14 mouse cellular contexts compared by ENCODE assay signal in genomic region chr9:111086137-111086536, GRCm38 (mm10).
"Had no signal": no experiment of that assay in that cellular context is flagged by ENCODE, and none has a peak within 500 bp of the region (broad histone marks: within the 10 kb centered on the region; RNA-seq: fewer than 3 reads in every experiment).

No protein-coding gene starts in this region.

- H3K9me3 ChIP-seq: kidney, embryonic 15.5 days; limb, embryonic 13.5 days; liver, embryonic 15.5 days; midbrain, embryonic 15.5 days; stomach, embryonic 15.5 days had no signal

- H3K36me3 ChIP-seq: kidney, embryonic 15.5 days; limb, embryonic 13.5 days; liver, embryonic 15.5 days; midbrain, embryonic 15.5 days; stomach, embryonic 15.5 days had no signal

- H3K4me3 ChIP-seq: kidney, embryonic 15.5 days; limb, embryonic 13.5 days; liver, embryonic 15.5 days; megakaryocyte, embryonic 14.5 days; midbrain, embryonic 15.5 days; stomach, embryonic 15.5 days had no signal

- ATAC-seq: midbrain, embryonic 15.5 days had no signal

- H3K4me1 ChIP-seq: midbrain, embryonic 15.5 days had no signal

- DNase-seq: kidney, adult 11 months; kidney, postnatal 14 days; left cerebral cortex, postnatal 4 days; lung, adult 2 months; right cerebral cortex, postnatal 14 days; thymus, adult 2 months; thymus, postnatal 25 days had no signal

- H3K4me2 ChIP-seq: kidney, embryonic 15.5 days; limb, embryonic 13.5 days; liver, embryonic 15.5 days; midbrain, embryonic 11.5 days; midbrain, embryonic 15.5 days; stomach, embryonic 15.5 days had no signal

- H3K27me3 ChIP-seq: kidney, embryonic 15.5 days; limb, embryonic 13.5 days; midbrain, embryonic 15.5 days; stomach, embryonic 15.5 days had no signal

- H3K27ac ChIP-seq: kidney, embryonic 15.5 days; limb, embryonic 13.5 days; liver, embryonic 15.5 days; midbrain, embryonic 15.5 days; stomach, embryonic 15.5 days had no signal

- H3K9ac ChIP-seq: kidney, embryonic 15.5 days; limb, embryonic 13.5 days; liver, embryonic 15.5 days; midbrain, embryonic 15.5 days; stomach, embryonic 15.5 days had no signal
